Mouse (Mus musculus): Measurements from ENCODE around the gene Celf1. TPM values are rescaled to one million over a fixed set of nuclear protein-coding genes. Genes with fewer than 3 reads are reported as not detected.
A peak's percentile ranks its signal among the peaks of the same experiment; 100 is the strongest.

Gene Celf1
- total and polyA plus RNA-seq, 2 experiments from 2014 or later: 69.5 to 82.5 TPM

GRCm38 (mm10) chr2:90916560-90917232, 23.5 kb upstream of the Celf1 start:
- WGBS: 23% methylated on average over 7 of the region's 7 CpGs
- H3K9me3 ChIP-seq (ENCODE audit: low read length): no peaks in the 10 kb centered on the region
- no peak; the same call in 1 of the 2 replicates for ATAC-seq (ENCODE audit: low FRiP score)
- no peaks in the 10 kb centered on the region for H3K27me3 ChIP-seq (ENCODE audit: insufficient read depth, low read length)
- H3K4me3 ChIP-seq (ENCODE audit: low read depth, low read length): peak overlapping the region; percentile 61
- peaks cover 9% of the 10 kb centered on the region for H3K36me3 ChIP-seq (ENCODE audit: insufficient read depth, low read length)
- peak overlapping the region; percentile 91 for H3K27ac ChIP-seq (ENCODE audit: low read depth, low read length)
- peak overlapping the region; percentile 89 for H3K9ac ChIP-seq (replicated peaks; ENCODE audit: low read length, poor library complexity, severe bottlenecking)
- H3K4me1 ChIP-seq (ENCODE audit: insufficient read depth, low read length): peaks cover 7% of the 10 kb centered on the region; the same call in 1 of the 2 replicates
- DNase-seq (ENCODE audit: low spot score): peak; percentile 18
- TF ChIP-seq CTCF (IDR thresholded peaks at IDR 0.05): no peak; the same call in 1 of the 2 replicates
- peak overlapping the region; percentile 85 for H3K4me2 ChIP-seq (ENCODE audit: low read depth, low read length, poor library complexity, severe bottlenecking)

- peaks cover 9% of the 10 kb centered on the region for H3K36me3 ChIP-seq (ENCODE audit: insufficient read depth, low read length)
- H3K4me2 ChIP-seq (ENCODE audit: low read depth, low read length, poor library complexity, severe bottlenecking): peak overlapping the region; percentile 85
- ATAC-seq (ENCODE audit: low FRiP score) (peak; percentile 89), DNase-seq (ENCODE audit: low spot score) (peak; percentile 69)
- H3K4me3 ChIP-seq (ENCODE audit: low read depth, low read length): peak overlapping the region; percentile 61
- H3K27ac ChIP-seq (ENCODE audit: low read depth, low read length): peak overlapping the region; percentile 91
- H3K9ac ChIP-seq (replicated peaks; ENCODE audit: low read length, poor library complexity, severe bottlenecking): peak overlapping the region; percentile 89
- H3K9me3 ChIP-seq (ENCODE audit: low read length): no peaks in the 10 kb centered on the region
- WGBS: under 1% methylated on average over 58 of the region's 73 CpGs
- no peak for TF ChIP-seq CTCF (IDR thresholded peaks at IDR 0.05)
- H3K4me1 ChIP-seq (ENCODE audit: insufficient read depth, low read length): peaks cover 7% of the 10 kb centered on the region; the same call in 1 of the 2 replicates
- no peaks in the 10 kb centered on the region for H3K27me3 ChIP-seq (ENCODE audit: insufficient read depth, low read length)
Measured at GRCm38 (mm10) chr2:90917233-90917998, 22.8 kb upstream of the Celf1 start.

GRCm38 (mm10) chr2:90917999-90918698, 22.0 kb upstream of the Celf1 start:
- peak overlapping the region; percentile 85 for H3K4me2 ChIP-seq (ENCODE audit: low read depth, low read length, poor library complexity, severe bottlenecking)
- no peak for TF ChIP-seq CTCF (IDR thresholded peaks at IDR 0.05)
- 10% methylated on average over 15 of the region's 16 CpGs for WGBS
- H3K27ac ChIP-seq (ENCODE audit: low read depth, low read length): peak overlapping the region; percentile 91
- H3K4me1 ChIP-seq (ENCODE audit: insufficient read depth, low read length): peaks cover 7% of the 10 kb centered on the region; the same call in 1 of the 2 replicates
- peak overlapping the region; percentile 61 for H3K4me3 ChIP-seq (ENCODE audit: low read depth, low read length)
- no peaks in the 10 kb centered on the region for H3K9me3 ChIP-seq (ENCODE audit: low read length)
- no peaks in the 10 kb centered on the region for H3K27me3 ChIP-seq (ENCODE audit: insufficient read depth, low read length)
- peaks cover 2% of the 10 kb centered on the region for H3K36me3 ChIP-seq (ENCODE audit: insufficient read depth, low read length)
- H3K9ac ChIP-seq (replicated peaks; ENCODE audit: low read length, poor library complexity, severe bottlenecking): peak overlapping the region; percentile 89
- ATAC-seq (ENCODE audit: low FRiP score): no peak
- peak; percentile 23 for DNase-seq (ENCODE audit: low spot score)

DNA sequence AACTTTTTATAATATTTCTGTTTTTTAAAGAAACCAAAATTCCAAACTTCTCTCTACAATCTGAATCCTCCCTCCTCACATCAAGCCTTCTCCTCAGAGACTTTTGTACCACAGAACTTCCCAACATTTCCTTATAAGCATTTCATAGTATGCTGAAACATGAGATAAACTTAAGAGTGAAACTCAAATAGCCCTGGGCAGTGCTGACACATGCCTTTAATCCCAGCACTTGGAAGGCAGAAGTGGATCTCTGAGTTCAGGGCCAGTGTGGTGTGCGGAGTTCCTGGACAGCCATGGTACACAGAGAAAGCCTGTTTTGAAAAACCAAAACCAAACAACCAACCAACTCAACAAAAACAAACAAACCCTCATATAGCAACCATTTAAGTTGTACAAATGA, 19.0 kb upstream of the Celf1 start:
- no peak overlapping the region for H3K4me3 ChIP-seq (ENCODE audit: low read depth, low read length)
- 83% methylated on average over 1 of the region's 1 CpGs for WGBS
- no peaks in the 10 kb centered on the region for H3K36me3 ChIP-seq (ENCODE audit: insufficient read depth, low read length)
- no peak for ATAC-seq (ENCODE audit: low FRiP score)
- H3K27ac ChIP-seq (ENCODE audit: low read depth, low read length): no peak overlapping the region
- H3K9me3 ChIP-seq (ENCODE audit: low read length): no peaks in the 10 kb centered on the region
- H3K9ac ChIP-seq (replicated peaks; ENCODE audit: low read length, poor library complexity, severe bottlenecking): no peak overlapping the region
- no peak for DNase-seq (ENCODE audit: low spot score)
- TF ChIP-seq CTCF (IDR thresholded peaks at IDR 0.05): no peak
- no peak overlapping the region for H3K4me2 ChIP-seq (ENCODE audit: low read depth, low read length, poor library complexity, severe bottlenecking)
- H3K4me1 ChIP-seq (ENCODE audit: insufficient read depth, low read length): peaks cover 2% of the 10 kb centered on the region; the same call in 1 of the 2 replicates
- H3K27me3 ChIP-seq (ENCODE audit: insufficient read depth, low read length): no peaks in the 10 kb centered on the region

- TF ChIP-seq CTCF (IDR thresholded peaks at IDR 0.05): no peak
- Histone ChIP-seq H3K4me3 (ENCODE audit: low read depth, low read length) (no peak overlapping the region), H3K9me3 (ENCODE audit: low read length) (no peaks in the 10 kb centered on the region), H3K9ac (replicated peaks; ENCODE audit: low read length, poor library complexity, severe bottlenecking) (no peak overlapping the region), H3K27me3 (ENCODE audit: insufficient read depth, low read length) (no peaks in the 10 kb centered on the region), H3K27ac (ENCODE audit: low read depth, low read length) (no peak overlapping the region), H3K36me3 (ENCODE audit: insufficient read depth, low read length) (no peaks in the 10 kb centered on the region), H3K4me2 (ENCODE audit: low read depth, low read length, poor library complexity, severe bottlenecking) (no peak overlapping the region), H3K4me1 (ENCODE audit: insufficient read depth, low read length) (no peaks in the 10 kb centered on the region)
- ATAC-seq (ENCODE audit: low FRiP score) (no peak), DNase-seq (ENCODE audit: low spot score) (no peak)
- WGBS: 91% methylated on average over 2 of the region's 2 CpGs
Measured at GRCm38 (mm10) chr2:90922636-90923035, 17.5 kb upstream of the Celf1 start.
